Mouse (Mus musculus): ENCODE measurements around the gene Large1. TPM values are rescaled to one million over a fixed set of nuclear protein-coding genes. Genes with fewer than 3 reads are reported as not detected.

Large1 gene
- polyA plus RNA-seq, 1 experiment: 8.3 TPM

DNA sequence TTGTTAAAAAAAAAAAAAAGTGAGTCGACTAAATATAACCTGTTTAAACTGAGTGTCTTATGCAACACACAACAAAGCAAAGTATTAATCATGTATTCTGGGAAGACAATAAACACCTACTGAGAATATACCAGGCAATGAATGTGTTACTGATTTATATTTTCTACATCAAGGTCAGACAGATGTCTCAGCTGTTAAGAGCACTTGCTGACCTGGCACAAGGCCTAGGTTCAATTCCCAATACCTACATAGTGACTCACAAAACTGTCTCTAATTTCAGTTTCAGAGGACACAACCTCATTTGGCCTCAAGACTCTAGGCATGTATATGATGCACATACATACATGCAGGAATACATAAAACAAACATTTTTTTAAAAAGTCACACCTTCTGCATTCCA is 575.5 kb downstream of the Large1 start:
- TF ChIP-seq POLR2A (IDR thresholded peaks at IDR 0.05; ENCODE audit: low read depth, low read length) (no peak), CTCF (conservative IDR thresholded peaks at IDR 0.05; ENCODE audit: insufficient read depth, insufficient read length, low read depth, low read length) (no peak)
- no peak overlapping the region for H3K27ac ChIP-seq (ENCODE audit: insufficient read depth, low read depth, low read length)
- H3K4me1 ChIP-seq (ENCODE audit: control insufficient read depth, insufficient read depth, low read length): no peaks in the 10 kb centered on the region
- H3K27me3 ChIP-seq (replicated peaks; ENCODE audit: control insufficient read depth, insufficient read depth, low read length): no peaks in the 10 kb centered on the region
- H3K4me3 ChIP-seq (ENCODE audit: insufficient read depth, low read depth, low read length): no peak overlapping the region
- WGBS: 68% methylated on average over 1 of the region's 1 CpGs
- no peaks in the 10 kb centered on the region for H3K36me3 ChIP-seq (ENCODE audit: control insufficient read depth, insufficient read depth, low read length)
- no peak for DNase-seq

DNA sequence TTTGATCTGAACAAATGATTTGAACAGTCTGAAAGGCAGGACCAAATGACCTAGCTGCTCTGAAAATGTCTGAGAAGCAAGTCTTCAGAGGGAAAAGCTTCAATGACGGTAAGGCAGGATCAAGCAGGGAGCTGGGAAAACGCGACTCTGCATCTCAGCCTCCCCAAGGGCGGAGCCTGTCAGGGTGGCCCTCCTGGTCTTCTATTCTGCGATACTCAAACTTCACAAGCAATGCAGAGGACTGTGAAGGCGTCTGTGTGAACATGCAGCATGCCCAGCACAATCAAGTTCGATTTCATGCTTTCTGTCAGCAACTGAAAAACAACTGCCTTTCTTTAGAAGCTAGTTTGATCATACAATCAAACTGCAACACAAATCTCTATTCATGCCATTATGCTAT is 586.6 kb downstream of the Large1 start:
- TF ChIP-seq POLR2A (IDR thresholded peaks at IDR 0.05; ENCODE audit: low read depth, low read length): no peak
- no peak for TF ChIP-seq CTCF (conservative IDR thresholded peaks at IDR 0.05; ENCODE audit: insufficient read depth, insufficient read length, low read depth, low read length)
- no peak overlapping the region for H3K27ac ChIP-seq (ENCODE audit: insufficient read depth, low read depth, low read length)
- H3K4me3 ChIP-seq (ENCODE audit: insufficient read depth, low read depth, low read length): no peak overlapping the region
- no peaks in the 10 kb centered on the region for H3K36me3 ChIP-seq (ENCODE audit: control insufficient read depth, insufficient read depth, low read length)
- no peaks in the 10 kb centered on the region for H3K27me3 ChIP-seq (replicated peaks; ENCODE audit: control insufficient read depth, insufficient read depth, low read length)
- H3K4me1 ChIP-seq (ENCODE audit: control insufficient read depth, insufficient read depth, low read length): peaks cover 3% of the 10 kb centered on the region; the same call in 1 of the 2 replicates
- DNase-seq: no peak
- WGBS: 35% methylated on average over 7 of the region's 7 CpGs

DNA sequence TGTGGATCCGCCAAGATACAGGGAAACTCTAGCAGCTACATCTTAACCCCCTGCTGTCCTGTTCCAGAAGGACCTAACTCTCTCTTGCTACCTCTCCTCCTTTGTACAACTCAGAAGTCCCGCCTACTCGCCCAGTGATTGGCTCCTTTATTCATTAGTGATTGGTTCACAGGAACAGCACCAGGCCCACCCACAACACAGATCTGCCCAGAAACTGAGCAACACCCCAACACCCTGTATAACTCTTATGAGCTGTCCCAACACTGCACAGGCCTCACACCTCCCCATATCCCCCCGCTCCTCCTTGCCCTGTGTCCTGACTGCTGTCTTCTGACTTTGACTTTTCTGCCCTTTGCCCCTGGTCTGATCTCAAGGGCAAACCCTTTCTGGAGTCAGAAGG is 587.6 kb downstream of the Large1 start:
- H3K27ac ChIP-seq (ENCODE audit: insufficient read depth, low read depth, low read length): no peak overlapping the region
- no peaks in the 10 kb centered on the region for H3K27me3 ChIP-seq (replicated peaks; ENCODE audit: control insufficient read depth, insufficient read depth, low read length)
- no peak for TF ChIP-seq CTCF (conservative IDR thresholded peaks at IDR 0.05; ENCODE audit: insufficient read depth, insufficient read length, low read depth, low read length)
- no peak for TF ChIP-seq POLR2A (IDR thresholded peaks at IDR 0.05; ENCODE audit: low read depth, low read length)
- DNase-seq: no peak
- H3K4me3 ChIP-seq (ENCODE audit: insufficient read depth, low read depth, low read length): no peak overlapping the region
- H3K4me1 ChIP-seq (ENCODE audit: control insufficient read depth, insufficient read depth, low read length): peaks cover 3% of the 10 kb centered on the region; the same call in 1 of the 2 replicates
- 89% methylated on average over 4 of the region's 4 CpGs for WGBS
- no peaks in the 10 kb centered on the region for H3K36me3 ChIP-seq (ENCODE audit: control insufficient read depth, insufficient read depth, low read length)

All from kidney, adult 2 months (tissue).